Mouse (Mus musculus) ovary, postnatal 10 days (tissue): ENCODE results near the gene Pofut2.
A peak's percentile ranks its signal among the peaks of the same experiment; 100 is the strongest.
"Not testable (repeated sequence)": the region's sequence is repeated elsewhere in the genome, so short reads cannot be mapped to it uniquely, and the experiment has no call there.

Source experiments
- DNase-seq: peaks from one replicate; pipeline ENCODE4 v3.0.0; 2022; ENCODE audit warnings: low spot score

The Pofut2 gene

DNA sequence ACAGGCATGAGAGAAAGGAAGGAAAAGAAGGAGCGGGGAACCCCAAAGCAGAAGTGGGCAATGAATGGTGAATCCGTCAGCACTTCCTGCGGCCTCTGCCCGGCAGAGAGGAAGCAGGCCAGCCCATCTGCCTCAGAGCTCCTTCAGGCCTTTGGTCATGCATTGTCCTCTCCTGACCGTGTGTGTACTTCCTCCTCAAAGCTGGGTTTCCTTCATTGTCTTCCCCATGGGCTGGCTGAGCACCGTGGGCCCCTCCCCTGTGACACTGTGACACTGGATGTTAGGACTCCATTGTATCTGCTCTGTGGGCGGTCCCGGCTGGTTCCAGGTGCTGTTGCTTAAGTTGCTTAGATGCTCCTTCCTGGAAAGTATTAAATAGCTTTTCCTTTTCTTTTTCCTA, 7.3 kb downstream of the Pofut2 start:
- DNase-seq: no peak

DNA sequence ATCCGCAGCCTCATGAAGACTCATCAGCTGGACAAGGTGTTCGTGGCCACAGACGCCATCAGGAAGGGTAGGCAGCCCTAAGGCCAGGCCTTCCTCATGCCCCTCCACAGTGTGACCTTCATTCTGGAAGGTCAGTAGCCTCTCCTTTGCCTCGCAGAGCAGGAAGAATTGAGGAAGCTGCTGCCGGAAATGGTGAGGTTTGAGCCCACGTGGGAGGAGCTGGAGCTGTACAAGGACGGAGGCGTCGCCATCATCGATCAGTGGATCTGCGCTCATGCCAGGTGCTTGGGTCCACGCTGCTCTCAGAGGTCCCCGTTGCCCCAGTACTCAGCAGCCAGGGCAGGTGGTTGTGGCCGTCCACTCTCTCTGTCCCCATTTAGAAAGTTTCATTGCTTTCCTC, 8.0 kb downstream of the Pofut2 start:
- no peak for DNase-seq

DNA sequence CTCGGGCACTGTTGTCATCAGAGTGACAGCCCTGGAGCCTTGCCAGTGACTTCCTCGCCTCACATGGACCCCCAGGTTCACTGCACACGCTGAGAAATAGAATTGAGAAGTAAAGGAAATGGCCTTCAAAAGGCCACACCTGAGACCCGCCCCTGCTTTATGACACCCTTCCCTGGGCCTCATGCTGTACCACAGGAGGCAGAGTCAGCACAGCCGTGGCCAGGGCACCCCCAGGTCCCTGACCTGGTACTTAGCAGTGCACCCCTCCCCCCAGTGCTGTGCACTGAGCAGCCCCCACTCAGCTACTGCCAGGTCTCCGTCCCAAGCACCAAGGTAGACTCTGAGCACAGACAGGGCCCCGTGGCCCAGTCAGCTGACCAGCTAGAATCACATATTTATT, 10.1 kb downstream of the Pofut2 start:
- no peak for DNase-seq

DNA sequence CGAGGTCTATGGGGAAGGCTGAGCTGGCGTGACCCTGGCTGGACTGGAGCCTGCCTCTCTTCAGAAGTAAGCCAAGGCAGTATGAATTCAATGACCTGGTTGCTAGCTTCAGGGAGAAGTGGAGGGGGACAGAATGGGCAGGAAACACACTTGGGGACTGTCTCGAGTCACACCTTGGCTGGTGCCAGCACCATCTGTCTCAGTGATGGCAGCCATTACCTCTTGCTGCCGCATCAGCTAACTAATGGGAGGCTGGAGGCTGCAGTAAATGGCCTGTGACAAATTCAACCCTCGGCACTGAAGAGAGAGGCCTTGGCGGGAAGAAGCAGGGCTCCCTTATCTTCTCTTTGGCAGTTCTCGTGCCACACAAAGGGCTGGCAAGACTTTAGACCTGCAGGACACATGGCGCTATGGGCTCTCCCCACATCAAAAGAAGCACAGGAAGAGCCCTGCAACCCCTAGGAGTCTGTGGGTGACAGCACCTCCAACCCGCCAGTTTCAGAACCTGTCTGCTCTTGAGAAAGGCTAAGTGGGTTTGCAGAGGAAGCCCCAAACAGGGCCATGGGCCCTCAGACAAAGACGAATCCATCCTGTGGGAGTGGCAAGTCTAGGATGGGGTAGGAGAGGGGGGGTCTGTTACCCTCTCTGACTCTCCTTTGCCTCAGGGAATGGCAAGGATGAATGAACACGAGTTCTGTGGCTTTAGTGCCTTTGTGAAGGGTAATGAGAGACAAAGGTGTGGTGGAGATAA, 14.1 kb downstream of the Pofut2 start:
- no peak for DNase-seq

DNA sequence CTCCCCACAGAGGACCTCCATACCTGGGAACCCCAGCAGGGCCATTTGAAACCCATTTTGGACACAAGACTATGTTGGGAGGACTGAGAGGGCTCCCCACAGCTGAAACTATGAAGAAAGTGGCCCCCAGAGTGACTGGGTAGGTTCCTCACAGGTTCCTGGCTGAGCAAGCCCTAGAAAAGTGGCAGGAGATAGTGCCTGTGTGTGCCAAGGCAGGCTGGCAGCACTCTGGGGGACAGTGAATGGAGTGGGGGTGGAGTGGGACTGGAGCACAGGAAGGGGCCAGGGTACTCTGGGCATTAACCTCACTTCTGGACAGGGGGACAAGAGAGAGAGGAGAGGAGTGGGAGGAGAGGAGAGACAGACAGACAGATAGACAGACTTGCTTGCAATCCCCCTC, 14.8 kb downstream of the Pofut2 start:
- no peak for DNase-seq

DNA sequence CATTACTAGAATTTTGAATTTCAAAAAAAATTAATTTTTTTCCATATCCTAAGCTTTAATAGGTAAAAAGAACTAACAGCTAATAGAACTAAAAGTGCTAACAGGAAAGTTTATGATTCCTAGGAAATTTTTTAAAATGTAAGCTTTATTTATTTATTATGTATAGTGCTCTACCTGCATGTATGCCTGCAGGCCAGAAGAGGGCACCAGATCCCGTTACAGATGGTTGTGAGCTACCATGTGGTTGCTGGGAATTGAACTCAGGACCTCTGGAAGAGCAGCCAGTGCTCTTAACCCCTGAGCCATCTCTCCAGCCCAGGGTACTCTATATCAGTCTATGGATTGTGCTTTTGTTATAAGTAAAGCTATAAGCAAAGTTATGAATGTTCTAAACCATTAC, 23.1 kb downstream of the Pofut2 start:
- not testable (repeated sequence) for DNase-seq

DNA sequence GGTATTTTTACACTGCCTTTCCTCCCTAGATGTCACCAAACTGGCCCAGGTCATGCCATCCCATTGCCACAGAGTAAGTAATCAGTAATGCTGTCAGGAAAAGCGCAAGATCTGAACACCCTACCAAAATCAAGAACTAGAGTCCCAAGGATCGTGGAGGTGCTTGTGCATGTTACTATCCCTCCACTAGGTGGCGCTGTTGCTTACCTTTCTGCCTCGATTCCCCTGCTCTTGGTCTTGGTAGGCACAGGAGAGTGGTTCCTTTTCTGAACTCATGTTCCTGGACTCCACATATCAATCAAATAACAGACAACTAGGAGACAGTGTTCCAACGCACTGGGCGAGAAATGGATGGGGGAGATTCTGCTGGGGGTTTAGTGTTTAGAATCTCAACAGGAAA, 23.8 kb downstream of the Pofut2 start:
- peak; percentile 52 for DNase-seq

DNA sequence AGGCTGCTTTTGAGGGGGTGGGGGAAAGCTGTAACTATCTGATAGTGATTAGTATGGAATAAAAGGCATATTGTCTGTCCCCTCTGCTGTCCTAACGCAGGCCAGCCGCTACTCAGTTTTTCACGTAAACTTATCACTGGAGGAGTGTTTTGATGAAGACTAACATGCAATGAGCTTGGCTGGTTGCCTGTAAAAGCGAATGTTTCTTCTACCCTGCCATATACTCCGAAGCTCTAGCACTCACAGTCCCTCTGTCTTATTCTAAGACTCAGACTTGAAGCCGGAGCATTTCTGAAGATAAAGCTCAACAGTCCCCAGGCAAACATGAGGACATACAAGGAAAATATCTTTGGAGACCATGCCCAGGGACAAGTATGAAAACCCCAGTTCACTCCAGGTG, 25.8 kb downstream of the Pofut2 start:
- no peak for DNase-seq

DNA sequence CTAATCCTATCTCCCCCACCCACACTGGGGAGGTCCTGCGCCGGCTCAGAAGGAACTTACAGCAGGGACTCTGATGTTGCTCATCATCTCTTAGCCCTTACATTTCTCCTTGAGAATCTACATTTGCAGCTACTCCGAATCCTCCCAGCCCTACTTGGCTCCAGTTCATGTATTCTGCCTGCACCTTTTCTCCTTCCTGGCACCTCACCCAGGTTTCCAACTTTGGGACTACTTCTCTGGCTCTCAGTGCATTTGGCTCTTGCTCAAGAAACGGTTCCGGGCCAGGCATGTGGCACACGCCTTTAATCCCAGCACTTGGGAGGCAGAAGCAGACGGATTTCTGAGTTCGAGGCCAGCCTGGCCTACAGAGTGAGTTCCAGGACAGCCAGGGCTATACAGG, 28.6 kb downstream of the Pofut2 start:
- DNase-seq: no peak

DNA sequence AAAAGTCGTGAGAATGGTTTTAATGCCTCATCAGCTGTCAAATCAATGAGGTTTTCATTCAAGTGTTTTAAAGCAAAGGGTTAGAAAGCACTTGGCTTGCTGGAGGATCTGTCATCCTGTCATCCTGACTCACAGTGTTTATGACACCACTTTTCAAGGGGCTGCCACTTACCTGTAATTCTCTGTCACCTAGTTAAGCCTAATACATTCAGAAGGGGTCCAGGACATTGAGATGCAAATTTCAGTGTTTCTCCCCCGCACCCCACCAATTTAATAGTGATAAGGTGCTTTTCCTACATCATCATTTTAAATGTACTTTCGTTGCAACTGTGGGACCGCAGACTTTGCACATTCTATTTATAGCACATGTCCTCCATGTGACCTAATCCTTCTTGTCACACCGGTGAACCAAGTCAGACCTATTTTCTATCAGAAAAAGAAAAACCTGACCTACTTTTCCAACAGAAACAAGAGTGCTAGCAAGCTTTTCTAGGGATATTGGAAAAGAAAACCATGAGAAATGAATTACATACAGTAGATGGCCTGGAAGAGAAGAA, 29.7 kb downstream of the Pofut2 start:
- no peak for DNase-seq

DNA sequence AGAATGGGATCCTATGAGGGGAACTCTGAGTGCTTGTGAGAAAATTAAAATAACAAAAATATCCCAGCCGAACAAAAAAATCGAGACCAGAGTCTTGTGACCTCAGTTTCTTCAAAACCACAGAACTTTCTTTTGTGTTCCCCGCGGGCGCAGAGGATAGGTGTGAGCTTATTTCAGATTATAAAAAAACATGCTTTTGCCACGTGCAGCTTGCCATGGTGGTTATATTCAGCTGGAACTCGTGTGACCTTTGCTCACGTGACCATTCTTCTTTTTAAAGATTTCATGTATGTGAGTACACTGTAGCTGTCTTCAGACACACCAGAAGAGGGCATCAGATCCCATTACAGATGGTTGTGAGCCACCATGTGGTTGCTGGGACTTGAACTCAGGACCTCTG, 30.5 kb downstream of the Pofut2 start:
- no peak for DNase-seq

DNA sequence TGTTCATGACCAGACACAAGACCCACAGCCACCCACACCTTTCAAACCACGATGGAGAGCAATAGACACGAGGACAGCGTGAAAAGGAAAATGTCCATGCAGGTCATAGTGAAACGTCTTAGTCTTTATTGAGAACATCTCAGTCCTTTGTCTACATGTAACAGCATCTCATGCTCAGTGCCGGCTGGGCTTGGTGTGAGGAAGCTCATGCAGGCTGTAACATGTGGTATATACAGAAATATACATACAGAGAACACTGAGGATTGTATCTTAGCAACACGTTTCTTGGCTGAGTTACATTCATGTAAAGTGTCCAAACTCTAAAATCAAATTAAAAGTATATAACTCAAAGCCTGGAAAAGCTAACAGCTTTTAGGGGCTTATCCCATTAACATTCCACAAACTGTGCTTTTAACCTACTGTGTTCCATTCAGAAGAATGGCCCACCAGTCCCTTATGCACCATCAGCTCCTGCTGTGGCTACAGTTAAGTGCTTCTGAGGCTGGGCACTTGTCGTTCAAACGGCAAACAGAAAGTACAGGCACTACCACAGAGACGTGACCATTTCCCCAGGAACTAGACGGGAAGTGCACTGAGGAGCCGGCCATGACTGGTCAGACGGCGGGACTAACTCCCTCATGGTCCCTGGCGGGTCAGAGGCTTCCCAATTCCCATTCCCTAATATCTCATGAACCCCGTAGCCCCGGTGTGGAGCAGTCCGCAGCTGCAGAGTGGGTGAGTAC, 31.8 kb downstream of the Pofut2 start:
- no peak for DNase-seq

DNA sequence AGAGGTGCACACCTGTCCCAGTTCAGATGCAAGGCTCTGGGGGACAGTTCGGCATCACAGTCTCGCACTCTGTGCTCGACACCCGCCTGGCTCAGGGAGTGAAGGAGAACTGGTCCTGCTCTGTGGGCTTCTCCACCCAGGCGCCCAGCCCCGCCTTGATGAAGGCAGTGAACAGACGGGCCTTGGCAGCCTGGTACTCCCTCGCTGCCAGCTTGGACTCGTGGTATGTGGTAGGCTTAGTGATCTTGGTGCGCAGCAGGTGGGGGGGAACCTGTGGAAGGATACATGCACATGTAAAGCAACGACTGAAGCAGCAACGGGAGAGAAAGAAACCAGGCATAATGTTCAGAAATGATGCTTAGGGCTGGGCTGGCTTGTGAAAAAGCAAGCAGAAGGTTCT, 35.7 kb downstream of the Pofut2 start:
- no peak for DNase-seq

DNA sequence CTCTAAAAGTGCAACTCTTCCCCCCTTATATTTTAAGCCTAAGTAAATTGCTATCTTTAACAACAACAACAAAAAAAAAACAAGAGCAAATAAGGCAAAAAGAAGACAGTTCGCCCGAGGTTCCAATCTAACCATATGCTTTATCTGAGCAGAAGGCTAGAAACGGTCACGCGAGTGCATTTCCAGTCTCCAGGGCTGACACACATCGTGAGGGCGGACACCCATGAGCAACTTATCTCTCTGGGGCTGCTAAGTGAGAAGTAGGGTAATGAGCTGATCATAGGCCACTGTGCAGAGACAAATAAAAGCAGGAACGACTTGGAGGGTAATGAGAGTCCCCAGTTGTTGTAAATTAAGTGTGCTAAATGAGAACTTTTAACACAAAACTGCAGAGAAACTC, 39.6 kb downstream of the Pofut2 start:
- no peak for DNase-seq

DNA sequence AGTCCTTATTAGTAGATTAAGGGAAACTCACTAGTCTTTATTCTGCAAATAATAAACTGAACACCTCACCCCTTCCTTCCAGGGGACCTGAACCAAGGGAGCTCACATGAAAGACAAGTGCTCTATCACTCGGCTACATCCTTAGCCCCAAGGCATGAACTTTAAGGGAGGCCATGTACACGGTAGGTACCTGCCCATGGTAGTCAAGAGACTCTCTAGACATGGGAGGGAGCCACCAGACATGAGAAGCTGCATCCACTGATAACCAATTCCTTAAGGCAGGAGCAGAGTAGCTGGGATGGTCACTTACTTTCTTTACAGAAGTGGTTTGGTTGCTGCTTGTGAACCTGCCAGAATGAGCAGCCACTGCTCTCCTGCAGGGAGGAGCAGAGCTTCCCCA, 40.2 kb downstream of the Pofut2 start:
- no peak for DNase-seq

DNA sequence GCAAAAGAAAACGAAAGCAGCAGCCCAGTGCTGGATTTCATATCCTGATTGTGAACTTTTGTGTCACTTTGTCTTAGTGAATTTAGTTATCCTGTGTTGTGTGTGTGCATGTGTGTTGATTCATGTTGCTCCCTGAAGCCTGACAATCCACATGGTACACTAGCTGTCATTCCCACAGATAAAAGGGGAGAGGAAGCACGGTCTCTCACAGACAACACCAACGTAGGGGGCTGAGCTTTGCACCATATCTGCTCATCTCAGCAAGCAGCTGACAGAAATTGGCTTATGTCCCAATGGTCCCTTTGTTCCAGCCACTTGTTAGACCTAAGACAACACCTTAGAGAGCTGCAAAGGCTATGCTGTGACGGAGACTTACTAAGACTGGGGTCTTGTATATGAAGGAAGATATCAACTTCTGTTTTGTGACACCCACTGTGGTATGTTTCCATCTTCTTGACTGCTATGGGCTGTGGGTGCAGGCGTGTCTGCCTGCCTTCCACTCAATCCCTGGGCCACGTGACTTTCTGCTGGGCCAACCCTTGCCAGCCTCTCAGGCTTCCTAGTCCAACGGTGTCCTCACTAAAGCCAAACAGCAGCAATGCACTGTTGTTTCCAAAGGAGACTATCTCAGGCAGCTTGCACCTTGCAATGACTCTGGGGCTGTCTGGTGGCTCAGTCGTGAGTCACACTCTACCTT, 41.4 kb downstream of the Pofut2 start:
- no peak for DNase-seq

DNA sequence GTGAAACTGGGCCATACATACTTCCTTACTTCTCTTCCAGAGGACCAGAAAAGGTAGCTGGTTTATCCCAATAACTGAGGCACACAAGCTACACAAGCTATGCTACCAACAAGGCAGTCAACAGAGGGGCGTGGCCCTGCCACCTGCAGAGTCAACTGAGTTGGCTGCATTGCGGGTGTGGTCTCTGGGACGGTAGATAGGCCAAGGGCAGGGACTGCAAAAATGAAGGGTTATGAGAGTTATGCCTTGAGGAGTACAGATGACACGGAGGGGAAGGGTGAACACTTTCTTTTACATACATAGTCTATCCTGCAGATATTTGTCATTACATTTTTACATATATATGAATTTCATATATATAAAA, 41.9 kb downstream of the Pofut2 start:
- DNase-seq: no peak

DNA sequence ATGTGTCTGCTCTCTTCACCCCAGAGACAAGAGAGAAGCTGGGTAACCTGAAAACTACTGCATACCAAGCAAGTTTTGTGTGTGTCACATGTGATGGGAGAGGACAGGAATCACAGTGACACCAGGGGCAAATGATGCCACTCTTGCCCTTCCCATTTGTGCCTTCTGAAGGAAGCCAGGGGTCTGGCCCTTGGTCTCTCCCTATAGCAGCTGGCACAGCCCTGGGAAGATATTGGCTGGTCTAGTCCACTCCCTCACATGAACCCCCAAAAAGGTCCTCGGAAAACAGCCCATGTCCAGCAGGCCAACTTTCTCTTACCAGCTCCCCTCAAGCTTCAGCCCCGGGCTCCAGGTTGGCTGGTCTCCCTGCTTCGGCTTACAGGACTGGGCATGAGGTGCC, 45.3 kb downstream of the Pofut2 start:
- DNase-seq: no peak

DNA sequence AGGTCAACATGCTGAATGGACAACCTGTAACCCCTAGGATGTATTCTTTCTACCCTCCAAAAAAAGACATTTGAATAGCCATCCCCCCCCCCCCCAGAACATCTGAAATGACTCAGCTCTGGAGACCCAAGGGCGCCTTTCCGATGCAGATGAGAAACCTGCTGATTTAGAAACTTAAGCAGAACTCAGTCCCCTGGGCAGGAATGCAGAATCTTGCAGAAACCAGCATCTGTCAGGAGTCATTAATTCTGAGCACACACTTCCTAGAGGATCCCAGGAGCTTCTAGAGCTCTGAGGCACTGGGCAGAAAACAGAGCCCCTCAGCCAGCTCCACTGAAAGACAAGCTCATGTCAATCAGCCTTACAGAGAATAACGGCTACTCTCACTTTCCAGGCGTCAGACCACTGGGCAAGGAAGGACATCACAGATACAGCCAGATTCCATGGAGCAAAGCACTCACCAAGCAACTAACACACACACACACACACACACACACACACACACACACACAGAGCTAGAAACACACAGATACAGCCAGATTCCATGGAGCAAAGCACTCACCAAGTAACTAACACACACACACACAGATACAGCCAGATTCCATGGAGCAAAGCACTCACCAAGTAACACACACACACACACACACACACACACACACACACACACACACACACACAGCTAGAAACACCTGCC, 46.0 kb downstream of the Pofut2 start:
- DNase-seq: no peak

DNA sequence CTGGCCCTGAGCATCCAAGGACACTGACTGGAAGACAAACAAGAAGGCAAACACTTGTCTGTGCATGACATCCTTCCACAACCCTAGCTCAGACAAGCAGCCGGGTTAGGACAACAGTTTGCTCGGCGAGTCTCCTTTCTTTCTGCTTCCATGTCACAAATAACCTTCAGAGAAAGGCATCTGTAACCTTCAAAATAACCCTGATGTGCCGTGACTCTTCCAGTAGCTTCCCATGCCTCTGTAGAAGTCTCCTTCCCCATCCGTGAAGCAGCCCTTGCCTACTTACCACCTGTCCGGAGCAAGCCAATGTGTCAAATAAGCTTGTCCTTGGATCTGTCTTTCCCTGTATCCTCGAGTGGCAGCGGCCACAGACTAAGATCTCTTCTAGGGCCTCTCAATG, 46.7 kb downstream of the Pofut2 start:
- DNase-seq: no peak

DNA sequence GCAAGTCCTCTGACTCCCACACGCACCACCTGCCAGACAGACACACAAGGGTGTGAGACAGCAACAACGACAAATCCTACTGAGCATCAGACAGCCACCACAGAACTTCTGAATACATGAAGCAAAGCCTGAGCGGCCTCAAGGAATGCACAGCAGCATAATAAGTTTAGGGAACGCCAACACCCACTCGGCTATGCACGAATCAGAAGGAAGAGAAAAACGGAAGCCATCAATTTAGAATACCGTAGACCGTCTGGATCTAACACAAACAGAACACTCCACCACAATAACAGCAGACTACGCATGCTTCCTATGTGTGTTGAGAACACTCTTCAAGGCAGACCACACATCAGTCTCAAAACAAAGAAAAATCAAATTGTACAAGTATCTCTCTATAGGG, 50.0 kb downstream of the Pofut2 start:
- no peak for DNase-seq

DNA sequence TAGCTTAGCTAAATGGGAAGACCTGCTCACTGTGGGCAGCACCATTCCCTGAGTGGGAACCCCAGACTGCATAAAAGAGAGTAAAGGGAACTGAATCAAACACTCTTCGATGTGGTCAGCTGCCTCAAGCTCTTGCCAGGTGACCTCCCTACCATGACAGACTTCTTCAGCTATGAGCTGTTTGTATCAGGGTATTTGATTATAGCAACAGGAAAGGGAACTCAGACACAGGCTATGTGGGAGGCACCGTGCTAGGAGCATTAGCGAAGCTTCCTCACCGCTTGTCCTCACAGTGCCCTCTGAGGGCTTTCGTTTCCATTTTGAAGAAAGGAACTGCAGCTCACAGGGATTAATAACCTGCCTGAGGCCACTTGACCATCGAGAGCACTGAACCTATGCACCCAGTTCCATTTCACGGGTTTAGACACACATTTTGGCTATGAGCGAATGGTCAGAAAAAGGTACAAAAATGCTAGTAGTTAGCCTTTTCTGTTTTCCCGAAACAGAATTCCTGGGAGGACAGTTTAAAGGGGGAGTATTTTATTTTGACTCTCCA, 55.8 kb downstream of the Pofut2 start:
- no peak for DNase-seq
